Mouse (Mus musculus) 3134 (cell line): Measurements from ENCODE around the gene Wdr1.
A peak's percentile ranks its signal among the peaks of the same experiment; 100 is the strongest.
"Not testable (repeated sequence)": the region's sequence is repeated elsewhere in the genome, so short reads cannot be mapped to it uniquely, and the experiment has no call there.

Source experiments
- DNase-seq: peaks from one replicate; pipeline ENCODE4 v3.0.0-alpha.2; 2011; ENCODE audit warnings: low spot score; ENCODE audit not compliant: insufficient read length; ENCODE audit errors: extremely low read depth

Gene Wdr1

DNA sequence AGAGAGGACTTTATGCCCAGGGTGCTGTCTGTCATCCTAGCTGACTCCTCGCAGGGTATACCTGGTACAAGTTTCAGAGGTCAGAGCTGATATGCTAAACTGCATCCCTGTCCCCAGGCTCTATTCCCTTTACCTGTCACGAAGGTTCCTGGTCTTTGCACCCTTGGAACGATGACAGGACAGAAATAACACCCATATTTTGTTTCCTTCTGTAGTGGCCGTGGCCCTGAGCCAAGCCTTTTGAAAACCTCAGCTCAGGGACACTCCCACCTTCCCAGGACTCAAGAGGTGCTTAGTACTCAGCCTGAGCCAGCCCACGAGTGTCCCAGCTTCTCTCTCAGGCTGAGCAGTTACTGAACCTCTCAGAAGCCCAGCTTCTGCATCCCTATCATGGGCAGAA, 64.5 kb downstream of the Wdr1 start:
- no peak for DNase-seq

DNA sequence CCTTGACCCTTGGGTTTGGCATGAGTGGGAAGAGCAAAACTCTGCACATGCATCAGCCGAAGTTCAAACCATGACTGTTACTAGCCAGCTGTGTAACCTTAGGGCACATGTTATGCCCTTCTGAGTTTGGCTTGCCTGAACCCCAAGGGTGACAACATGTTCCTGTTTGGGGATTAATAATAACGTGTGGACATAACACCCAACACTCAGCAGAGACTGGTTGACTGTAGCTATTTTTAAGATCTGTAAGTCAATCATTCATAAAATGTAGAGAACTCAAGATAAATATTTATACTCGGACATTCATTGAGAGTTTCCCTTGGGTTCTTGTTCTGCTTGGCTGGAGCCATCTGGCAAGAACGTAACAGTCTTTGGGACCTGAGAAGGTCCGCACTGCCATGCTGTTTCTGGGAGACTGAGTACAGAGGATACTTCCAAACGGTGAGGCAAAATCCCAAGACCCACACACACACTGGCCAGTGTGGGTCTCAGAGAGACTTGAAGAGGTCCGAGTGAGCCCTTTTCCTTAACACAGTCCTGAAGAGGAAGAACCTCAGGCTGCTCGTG, 66.4 kb downstream of the Wdr1 start:
- DNase-seq, result no peak

- DNase-seq, result no peak
These were observed 69.1 kb downstream of the Wdr1 start for GRCm38 (mm10) chr5:38493890-38494289.

GRCm38 (mm10) chr5:38491763-38492162, 71.3 kb downstream of the Wdr1 start:
- no peak for DNase-seq

- DNase-seq, result no peak
These were observed 73.3 kb downstream of the Wdr1 start for GRCm38 (mm10) chr5:38489739-38490138.

DNA sequence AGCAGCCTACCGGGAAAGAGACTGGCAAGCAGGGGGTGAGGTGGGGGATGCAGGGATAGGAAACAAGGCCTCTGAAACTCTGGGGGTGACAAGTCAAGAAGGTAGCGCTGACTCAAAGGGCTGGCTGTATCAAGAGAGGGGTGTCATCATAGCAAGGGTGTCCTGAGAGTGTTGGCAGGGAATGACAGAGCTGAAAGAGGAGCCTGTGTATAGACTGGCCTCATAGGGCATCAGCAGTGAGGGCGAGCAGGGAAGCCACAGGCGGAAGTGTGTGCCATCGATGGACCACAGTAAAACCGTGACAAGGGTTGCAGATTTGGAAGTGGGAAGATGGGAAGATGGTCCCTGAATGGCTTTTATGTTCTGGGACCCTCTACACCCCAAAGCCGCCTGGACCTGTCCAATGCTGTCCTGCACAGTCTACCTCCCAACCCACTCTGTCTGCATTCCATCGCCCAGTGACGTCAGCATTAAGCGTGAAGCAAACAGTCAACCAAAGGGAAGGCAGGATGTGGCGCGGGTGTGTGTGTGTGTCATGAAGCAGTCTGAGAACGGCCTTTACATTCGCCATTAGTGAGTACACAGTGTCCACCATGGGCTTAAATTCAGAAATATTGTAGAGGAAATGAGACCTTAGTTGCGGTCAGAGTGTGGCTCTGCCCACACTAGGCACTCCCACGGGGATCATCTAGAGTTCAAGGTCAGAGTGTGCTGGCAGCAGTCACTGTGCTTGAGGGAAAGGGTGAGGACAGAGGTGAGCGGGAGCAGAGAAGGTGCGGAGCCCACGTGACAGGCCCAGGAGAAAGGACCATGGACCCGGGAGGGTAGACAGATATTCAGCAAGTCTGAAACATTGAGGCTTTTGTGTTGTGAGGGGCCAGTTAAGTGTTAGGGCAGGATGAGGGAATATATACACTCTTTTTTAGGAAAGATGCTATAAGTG, 74.1 kb downstream of the Wdr1 start:
- no peak for DNase-seq

DNA sequence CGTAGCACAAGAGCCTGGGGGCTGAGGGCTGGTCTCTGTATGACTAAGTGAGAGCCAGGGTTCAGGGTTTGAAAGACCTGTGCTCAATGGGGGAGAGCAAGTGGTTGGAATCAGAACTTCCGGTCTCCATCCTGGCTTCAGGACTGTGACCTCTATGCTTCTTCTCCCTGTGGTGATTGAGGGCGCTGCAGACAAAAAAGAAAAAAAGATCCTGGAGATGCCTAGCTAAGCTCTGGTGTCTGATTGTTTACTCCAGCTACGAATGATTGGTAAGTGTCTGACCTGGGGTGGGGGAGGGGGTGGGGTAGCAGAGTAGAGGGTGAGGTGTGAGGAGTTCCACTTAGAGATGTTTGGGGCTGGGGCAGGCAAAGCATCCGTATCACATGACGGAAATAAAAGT, 75.0 kb downstream of the Wdr1 start:
- DNase-seq, result no peak

GRCm38 (mm10) chr5:38487247-38487646, 75.8 kb downstream of the Wdr1 start:
- DNase-seq, result no peak

- DNase-seq, result no peak
These were observed 77.1 kb downstream of the Wdr1 start for GRCm38 (mm10) chr5:38485946-38486345.

- DNase-seq, result no peak
These were observed 79.4 kb downstream of the Wdr1 start for GRCm38 (mm10) chr5:38483518-38484110.

GRCm38 (mm10) chr5:38480822-38481707, 82.0 kb downstream of the Wdr1 start:
- DNase-seq, result no peak

GRCm38 (mm10) chr5:38479908-38480725, 82.9 kb downstream of the Wdr1 start:
- peak; percentile 72 for DNase-seq

DNA sequence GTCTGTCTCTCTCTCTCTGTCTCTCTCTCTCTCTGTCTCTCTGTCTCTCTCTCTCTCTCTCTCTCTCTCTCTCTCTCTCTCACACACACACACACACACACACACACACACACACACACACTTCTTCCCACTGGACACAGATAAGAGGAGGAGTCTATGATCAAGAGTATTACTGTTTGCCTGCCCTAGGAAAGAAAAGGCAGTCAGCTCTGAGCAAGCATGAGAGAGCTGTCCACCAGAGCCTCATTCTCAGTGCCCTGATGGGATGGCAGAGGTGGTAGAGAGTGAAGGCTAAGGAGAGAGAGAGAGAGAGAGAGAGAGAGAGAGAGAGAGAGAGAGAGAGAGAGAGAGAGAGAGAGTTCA, 83.5 kb downstream of the Wdr1 start:
- DNase-seq, result not testable (repeated sequence)

GRCm38 (mm10) chr5:38479027-38479426, 84.0 kb downstream of the Wdr1 start:
- DNase-seq, result peak; percentile 40

- DNase-seq, result peak; percentile 25
These were observed 85.1 kb downstream of the Wdr1 start for GRCm38 (mm10) chr5:38477731-38478445.

DNA sequence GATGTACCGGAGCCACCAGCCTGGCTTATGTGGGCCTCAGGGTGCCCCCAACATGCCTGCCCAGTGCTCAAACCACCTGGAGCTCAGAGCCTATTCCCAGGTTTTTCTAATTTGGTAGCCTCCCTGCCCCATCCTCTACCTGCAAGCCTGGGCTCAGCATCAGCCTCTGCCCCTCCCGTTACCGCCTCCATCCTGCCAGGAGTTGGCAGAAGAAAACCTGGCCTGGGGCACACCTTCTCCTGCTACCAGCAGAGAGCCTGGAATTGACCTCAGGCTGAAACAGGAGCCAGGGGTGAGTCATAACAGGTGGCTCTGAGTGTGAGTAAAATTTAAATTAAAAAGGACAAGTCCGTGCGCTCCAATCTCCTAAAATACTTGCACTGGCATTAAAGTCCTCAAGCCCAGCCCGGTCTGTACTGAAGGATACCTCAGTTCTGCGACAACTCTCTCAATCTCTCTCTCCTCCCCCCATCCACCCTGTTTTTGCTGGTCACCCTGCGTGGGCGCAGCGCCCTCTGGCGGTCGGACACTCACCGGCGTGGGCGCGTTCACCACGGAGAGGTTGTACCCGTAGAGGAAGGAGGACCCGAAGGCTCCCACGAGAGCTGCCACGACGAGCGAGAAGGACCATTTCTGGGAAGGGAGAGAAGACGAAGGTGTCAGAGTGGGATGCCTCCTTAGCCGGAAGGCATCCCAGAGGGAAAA, 86.0 kb downstream of the Wdr1 start:
- peak; percentile 22 for DNase-seq
